Comparison of ENCODE assay signal across 8 mouse cellular contexts in the genomic region with DNA sequence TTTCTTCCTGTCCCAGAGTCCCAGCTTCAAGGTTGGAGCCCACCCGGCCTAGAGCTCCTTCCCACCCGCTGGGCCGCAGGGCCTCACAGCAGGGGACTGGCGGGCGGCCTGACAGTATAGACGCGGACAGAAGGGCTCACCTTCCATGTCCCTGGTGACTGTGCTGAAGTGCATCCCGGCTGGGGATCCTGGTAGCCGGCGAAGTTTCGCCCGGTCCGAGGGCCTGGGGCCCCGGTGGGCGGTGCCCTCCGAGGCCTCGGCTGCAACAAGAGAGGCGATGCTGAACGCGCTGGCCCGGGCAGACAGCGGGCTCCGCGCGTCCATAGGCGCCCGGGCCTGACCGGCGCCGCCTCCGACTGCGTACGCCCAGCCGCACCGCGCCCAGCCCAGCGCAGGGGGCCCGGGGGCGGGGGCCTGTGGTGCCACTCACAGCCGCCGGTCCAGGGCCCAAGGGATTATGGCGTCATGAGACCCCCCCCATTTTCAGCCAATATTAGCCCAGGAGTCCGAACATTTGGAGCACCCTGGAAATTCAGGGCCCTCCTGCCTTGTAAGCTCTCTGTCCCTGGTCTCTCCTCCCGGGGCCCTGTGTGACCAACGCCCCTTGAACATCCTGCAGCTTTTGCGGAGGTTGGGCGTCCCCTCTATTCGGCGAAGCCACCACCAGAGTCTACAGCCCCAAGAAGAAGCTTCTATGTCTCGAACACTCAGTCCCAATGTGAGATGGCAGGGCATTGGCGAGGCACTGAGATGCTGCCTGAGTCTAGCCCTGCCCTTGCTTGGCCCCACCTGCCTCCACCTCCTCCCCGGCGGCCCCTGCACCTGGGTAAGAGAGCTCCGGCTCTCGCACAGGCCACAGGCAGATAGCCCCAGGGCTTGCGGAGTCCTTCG. TPM values are rescaled to one million over a fixed set of nuclear protein-coding genes. Genes with fewer than 3 reads are reported as not detected.
DNase-seq lines count a peak whose midpoint lies in the region; ATAC-seq and TF ChIP-seq lines count a peak whose summit lies in the region.
"Had no signal": no experiment of that assay in that cellular context is flagged by ENCODE, and none has a peak within 500 bp of the region (broad histone marks: within the 10 kb centered on the region; RNA-seq: fewer than 3 reads in every experiment).

No protein-coding gene starts in this region.

- 11% methylated on average over 57 of the region's 57 CpGs for WGBS in lung, adult 2 months
- WGBS in embryonic facial prominence, embryonic 15.5 days = 4% methylated on average over 57 of the region's 57 CpGs
- WGBS in intestine, postnatal 0 days = 2% methylated on average over 50 of the region's 57 CpGs

- peak overlapping the region; percentile 19 for H3K4me3 ChIP-seq in lung, adult 2 months (replicated peaks; ENCODE audit: extremely low read depth, low read depth, low read length)
- H3K4me3 ChIP-seq in embryonic facial prominence, embryonic 15.5 days (replicated peaks) = peak overlapping the region; percentile 48
- H3K4me3 ChIP-seq in intestine, postnatal 0 days (ENCODE audit: low read depth, low read length) = peak overlapping the region; percentile 46

- H3K9ac ChIP-seq in embryonic facial prominence, embryonic 15.5 days = no peak overlapping the region
- no peak overlapping the region for H3K9ac ChIP-seq in intestine, postnatal 0 days (ENCODE audit: low read depth, low read length)

- TF ChIP-seq POLR2A in lung, adult 2 months (IDR thresholded peaks at IDR 0.05; ENCODE audit: borderline replicate concordance, extremely low read depth, low read depth, low read length) = no peak

- peak overlapping the region; percentile 75 for H3K4me2 ChIP-seq in embryonic facial prominence, embryonic 15.5 days (replicated peaks)
- peak overlapping the region; percentile 44 for H3K4me2 ChIP-seq in intestine, postnatal 0 days (replicated peaks; ENCODE audit: low read depth)

- H3K4me1 ChIP-seq in lung, adult 2 months (ENCODE audit: control insufficient read depth, insufficient read depth, low read length) = no peaks in the 10 kb centered on the region
- peaks cover 46% of the 10 kb centered on the region for H3K4me1 ChIP-seq in embryonic facial prominence, embryonic 15.5 days
- peaks cover 4% of the 10 kb centered on the region for H3K4me1 ChIP-seq in intestine, postnatal 0 days (replicated peaks; ENCODE audit: control insufficient read depth, insufficient read depth, low read length)

- no peak for TF ChIP-seq CTCF in lung, adult 2 months (IDR thresholded peaks at IDR 0.05; ENCODE audit: insufficient read depth, low read length)
- no peak for TF ChIP-seq CTCF in intestine, postnatal 0 days (IDR thresholded peaks at IDR 0.05; ENCODE audit: low read depth)

- ATAC-seq in embryonic facial prominence, embryonic 15.5 days (ENCODE audit: insufficient number of reproducible peaks, low FRiP score, low TSS enrichment, low read depth) = peak; percentile 53
- ATAC-seq in intestine, postnatal 0 days = no peak
- ATAC-seq in erythroblast, adult 5-6 weeks (replicated peaks; ENCODE audit: low FRiP score, poor library complexity, severe bottlenecking) = no peak

- H3K27me3 ChIP-seq in embryonic facial prominence, embryonic 15.5 days = peaks cover 94% of the 10 kb centered on the region
- H3K27me3 ChIP-seq in intestine, postnatal 0 days (replicated peaks; ENCODE audit: control insufficient read depth, insufficient read depth, low read length) = peaks cover 90% of the 10 kb centered on the region

- H3K36me3 ChIP-seq in embryonic facial prominence, embryonic 15.5 days = no peaks in the 10 kb centered on the region
- H3K36me3 ChIP-seq in intestine, postnatal 0 days (ENCODE audit: control insufficient read depth, insufficient read depth) = no peaks in the 10 kb centered on the region

- no peaks in the 10 kb centered on the region for H3K9me3 ChIP-seq in embryonic facial prominence, embryonic 15.5 days (replicated peaks)
- H3K9me3 ChIP-seq in intestine, postnatal 0 days (ENCODE audit: control insufficient read depth) = no peaks in the 10 kb centered on the region

- no peak for DNase-seq in lung, adult 2 months
- DNase-seq in lung, postnatal 14 days = no peak
- DNase-seq in retina, embryonic 14.5 days (ENCODE audit: low spot score) = peak; percentile 55
- no peak for DNase-seq in right cerebral cortex, adult 18-20 months
- DNase-seq: layer of hippocampus, adult 9-11 months had no signal

- H3K27ac ChIP-seq in embryonic facial prominence, embryonic 15.5 days (replicated peaks) = peak overlapping the region; percentile 58
- H3K27ac ChIP-seq in intestine, postnatal 0 days (ENCODE audit: low read depth, low read length) = no peak overlapping the region

RNA-seq across cellular contexts. Expression of a gene that starts 2.4 kb away (rescaled TPM):
- 32.5 and 38.4 TPM in 2 replicates for polyA plus RNA-seq in lung, adult 2 months (2012; rRNA removed)
- polyA plus RNA-seq in embryonic facial prominence, embryonic 15.5 days (2015; fragmentation: Nextera tagmentation; extraction: Ambion mirVana) = 24.0 and 24.3 TPM in 2 replicates
- 0.93 and 1.0 TPM in 2 replicates for polyA plus RNA-seq in intestine, postnatal 0 days (2015; fragmentation: Nextera tagmentation; extraction: Ambion mirVana)
- total RNA-seq in erythroblast, adult 5-6 weeks (2015; ENCODE audit: low replicate concordance) = not detected in 2 replicates
- total RNA-seq in erythroblast, adult 5-6 weeks (2017; ENCODE audit: low replicate concordance) = not detected in 2 replicates

RNA-seq across cellular contexts. Expression of a gene that starts 34.1 kb away (rescaled TPM):
- 9.7 and 15.5 TPM in 2 replicates for polyA plus RNA-seq in lung, adult 2 months (2012; rRNA removed)
- polyA plus RNA-seq in embryonic facial prominence, embryonic 15.5 days (2015; fragmentation: Nextera tagmentation; extraction: Ambion mirVana) = 2.6 and 2.8 TPM in 2 replicates
- 1.6 and 2.4 TPM in 2 replicates for polyA plus RNA-seq in intestine, postnatal 0 days (2015; fragmentation: Nextera tagmentation; extraction: Ambion mirVana)
- 3.7 TPM in 1 of 2 replicates, not detected in the other for total RNA-seq in erythroblast, adult 5-6 weeks (2015; ENCODE audit: low replicate concordance)
- total RNA-seq in erythroblast, adult 5-6 weeks (2017; ENCODE audit: low replicate concordance) = 0.56 and 0.94 TPM in 2 replicates

RNA-seq across cellular contexts. Expression of a gene that starts 38.1 kb away (rescaled TPM):
- polyA plus RNA-seq in lung, adult 2 months (2012; rRNA removed) = 3.6 and 9.4 TPM in 2 replicates
- 7.2 and 7.8 TPM in 2 replicates for polyA plus RNA-seq in embryonic facial prominence, embryonic 15.5 days (2015; fragmentation: Nextera tagmentation; extraction: Ambion mirVana)
- polyA plus RNA-seq in intestine, postnatal 0 days (2015; fragmentation: Nextera tagmentation; extraction: Ambion mirVana) = 0.34 and 1.4 TPM in 2 replicates
- not detected in 2 replicates for total RNA-seq in erythroblast, adult 5-6 weeks (2015; ENCODE audit: low replicate concordance)
- 0.85 TPM in 1 of 2 replicates, not detected in the other for total RNA-seq in erythroblast, adult 5-6 weeks (2017; ENCODE audit: low replicate concordance)

RNA-seq across cellular contexts. Expression of a gene that starts 41.7 kb away (rescaled TPM):
- 9.0 and 22.0 TPM in 2 replicates for polyA plus RNA-seq in lung, adult 2 months (2012; rRNA removed)
- polyA plus RNA-seq in embryonic facial prominence, embryonic 15.5 days (2015; fragmentation: Nextera tagmentation; extraction: Ambion mirVana) = 51.1 and 64.8 TPM in 2 replicates
- polyA plus RNA-seq in intestine, postnatal 0 days (2015; fragmentation: Nextera tagmentation; extraction: Ambion mirVana) = 24.7 and 25.4 TPM in 2 replicates
- total RNA-seq in erythroblast, adult 5-6 weeks (2015; ENCODE audit: low replicate concordance) = 13.4 and 19.4 TPM in 2 replicates
- 11.7 and 15.2 TPM in 2 replicates for total RNA-seq in erythroblast, adult 5-6 weeks (2017; ENCODE audit: low replicate concordance)

Comparison
In these comparisons a context has a peak if more than half of its experiments do, and no peak if none do; other contexts are left out.
1. RNA of a gene that starts 2.4 kb away (polyA plus RNA-seq): 32.5 to 38.4 TPM in lung, adult 2 months and 24.0 to 24.3 TPM in embryonic facial prominence, embryonic 15.5 days; 0.93 to 1.0 TPM in intestine, postnatal 0 days; every median in the first group is over 10 times any median in the second.
2. Peak in every context shown above with its lines, with median percentiles within 50 percentile points of each other: H3K4me3 ChIP-seq.